Mouse (Mus musculus) natural killer cell, adult 2 months (primary cell): Measurements from ENCODE around the gene Dlgap5.

Experiments used
- DNase-seq, 2 experiments: peaks; one replicate each; pipeline ENCODE4 v3.0.0; 2022; ENCODE audit warnings: low spot score in 2 of 2

The Dlgap5 gene

DNA sequence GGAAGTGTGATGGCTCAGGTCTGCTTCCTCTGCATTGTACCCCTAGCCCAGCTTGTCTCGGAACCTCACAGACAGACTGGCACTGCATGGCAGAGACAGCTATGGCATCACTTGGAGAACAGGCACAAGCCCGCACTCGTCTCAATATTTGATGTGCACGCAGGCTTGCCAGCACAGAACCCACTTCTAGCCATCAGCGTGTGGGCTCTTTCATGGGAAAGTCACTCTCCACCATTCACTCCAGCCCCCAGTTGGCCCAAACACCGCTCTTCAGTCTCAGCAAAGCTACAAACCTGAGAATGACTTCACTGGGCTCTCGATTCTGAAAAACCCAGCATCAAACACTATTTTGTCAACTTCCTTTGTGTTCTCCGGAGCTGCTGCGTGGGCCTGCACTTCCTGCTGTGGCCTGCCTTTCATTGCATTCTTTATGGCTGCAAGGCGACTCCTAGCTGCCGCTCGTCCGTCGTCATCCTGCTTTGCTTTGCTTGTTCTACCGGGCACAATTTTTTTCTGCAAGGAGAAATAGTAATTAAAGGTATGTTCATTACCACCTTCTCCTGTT, 22.7 kb downstream of the Dlgap5 start:
- peak; percentile 64 for DNase-seq

DNA sequence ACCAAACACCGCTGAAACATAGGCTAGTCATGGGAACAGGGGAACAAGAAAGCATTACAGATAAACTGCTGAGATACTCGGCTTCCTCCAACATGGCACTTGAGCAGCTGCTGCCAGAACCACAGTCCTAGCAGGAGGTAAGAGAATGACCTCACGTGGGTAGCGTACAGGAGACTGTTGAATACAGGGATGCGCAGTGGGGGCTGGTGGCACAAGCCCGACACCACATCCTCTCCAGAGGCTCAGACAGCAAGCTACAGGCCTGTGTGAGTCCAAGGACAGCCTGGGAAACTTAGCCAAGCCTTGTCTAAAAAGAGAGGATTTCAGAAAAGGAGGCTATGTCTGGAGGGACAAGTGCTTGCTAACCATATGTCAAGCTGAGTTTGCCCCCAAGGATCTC, 23.2 kb downstream of the Dlgap5 start:
- DNase-seq = peak; percentile 18 to 20

DNA sequence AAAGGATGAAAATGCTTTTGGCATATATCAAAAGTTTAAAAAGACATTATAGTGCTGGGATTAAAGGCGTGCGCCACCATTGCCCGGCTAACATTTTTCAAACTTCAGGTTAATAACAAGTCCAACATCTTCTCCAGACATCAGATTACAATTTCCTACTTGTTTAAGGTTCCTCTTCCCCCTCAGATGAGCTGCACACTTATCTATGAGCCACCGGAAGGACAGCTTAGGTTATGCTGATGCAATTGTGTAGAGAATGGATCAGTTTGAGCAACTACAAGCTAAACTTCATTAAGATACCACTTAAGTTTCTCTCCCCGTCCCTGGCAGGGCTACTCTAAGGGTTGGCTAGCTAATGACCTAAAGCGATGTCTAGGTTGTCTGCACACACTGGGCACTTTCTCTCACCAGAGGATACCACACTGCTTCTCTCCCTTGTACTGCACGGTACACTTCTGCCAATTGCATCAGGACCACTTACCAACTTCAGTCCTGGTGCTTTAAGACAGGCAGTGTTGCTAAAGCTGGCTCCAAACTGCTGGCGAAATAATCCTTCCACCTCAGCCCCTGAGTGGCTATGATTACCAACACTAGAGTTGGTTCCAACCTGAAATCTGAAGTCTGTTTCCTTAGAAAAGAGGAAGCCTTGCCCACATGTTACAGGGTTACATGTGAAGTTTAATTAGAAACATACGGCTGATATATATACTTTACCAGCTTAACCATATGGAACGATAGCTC, 24.7 kb downstream of the Dlgap5 start:
- DNase-seq = no peak

DNA sequence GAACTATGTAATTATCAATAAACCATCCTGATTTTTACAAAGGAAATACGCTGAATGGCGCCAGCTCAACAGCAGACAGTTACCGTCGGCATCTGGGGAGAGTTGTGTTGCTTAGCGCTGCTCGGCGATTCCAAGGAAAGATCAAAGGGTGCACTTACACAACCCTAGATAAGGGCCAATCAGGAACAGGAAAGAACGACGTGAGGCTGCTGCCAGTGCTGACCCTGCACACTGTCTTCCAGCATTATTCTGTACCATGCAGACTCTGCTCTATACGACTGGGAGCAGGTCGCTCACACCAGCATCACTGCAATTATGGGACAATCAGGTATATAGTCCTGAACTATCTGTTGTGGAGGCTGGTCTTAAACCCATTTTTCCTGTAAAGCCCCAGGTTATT, 32.1 kb downstream of the Dlgap5 start:
- DNase-seq = no peak

DNA sequence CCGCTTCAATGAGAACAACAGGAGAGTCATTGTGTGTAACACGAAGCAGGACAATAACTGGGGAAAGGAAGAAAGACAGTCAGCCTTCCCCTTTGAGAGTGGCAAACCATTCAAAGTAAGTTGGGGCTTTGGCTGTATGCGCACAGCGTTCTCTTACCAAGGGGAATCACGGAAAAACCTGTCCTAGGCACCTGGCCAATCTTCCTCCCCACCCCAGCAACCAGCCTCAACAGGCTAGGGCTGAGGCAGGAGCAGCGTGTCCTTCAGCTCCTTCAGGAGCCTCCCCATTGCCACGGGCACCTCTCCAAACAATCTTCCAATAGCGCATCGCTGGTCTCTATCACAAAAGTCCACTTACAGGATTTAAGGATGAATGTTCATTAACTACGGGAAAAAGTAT, 33.6 kb downstream of the Dlgap5 start:
- no peak for DNase-seq

DNA sequence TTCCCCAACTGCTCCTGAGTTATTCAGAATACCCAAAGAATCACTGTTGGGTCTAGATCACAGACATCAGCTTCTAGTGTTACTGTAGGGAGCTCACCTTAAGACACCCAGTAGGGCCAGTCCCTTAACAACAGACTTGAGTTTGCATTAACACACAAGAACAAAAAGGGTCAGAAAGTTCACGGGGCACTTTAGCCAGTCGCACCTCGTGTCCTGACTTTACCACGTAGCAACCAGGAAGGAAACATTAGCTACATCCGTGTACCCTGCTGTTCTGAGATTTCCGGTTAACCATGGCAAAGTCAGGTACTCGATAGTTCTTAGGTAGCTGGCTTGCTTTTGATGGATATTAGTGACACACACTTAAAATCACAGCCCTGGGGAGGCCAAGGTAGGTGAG, 34.3 kb downstream of the Dlgap5 start:
- no peak for DNase-seq

- DNase-seq = no peak
Observed at GRCm38 (mm10) chr14:47378336-47378735, 39.9 kb downstream of the Dlgap5 start.

DNA sequence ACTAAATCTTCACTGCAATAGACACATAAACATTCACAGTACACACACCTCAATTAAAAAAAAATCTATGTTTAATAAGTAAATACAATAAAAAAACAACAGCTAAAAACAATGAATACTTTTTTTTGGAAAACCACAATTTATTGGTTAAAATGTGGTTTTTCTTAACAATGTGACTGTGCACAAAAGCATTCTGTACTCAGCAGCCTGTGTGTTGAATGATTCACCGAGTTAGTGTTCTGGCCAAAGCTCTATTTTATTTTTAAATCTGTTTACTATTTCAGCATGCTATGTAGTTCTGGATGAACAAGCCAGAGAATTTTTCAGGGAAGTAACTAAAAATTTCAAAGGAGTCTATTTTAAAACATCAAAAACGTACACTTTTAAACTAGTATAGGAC, 41.7 kb downstream of the Dlgap5 start:
- no peak for DNase-seq

GRCm38 (mm10) chr14:47373728-47374678, 44.2 kb downstream of the Dlgap5 start:
- peak; percentile 63 to 76 for DNase-seq

DNA sequence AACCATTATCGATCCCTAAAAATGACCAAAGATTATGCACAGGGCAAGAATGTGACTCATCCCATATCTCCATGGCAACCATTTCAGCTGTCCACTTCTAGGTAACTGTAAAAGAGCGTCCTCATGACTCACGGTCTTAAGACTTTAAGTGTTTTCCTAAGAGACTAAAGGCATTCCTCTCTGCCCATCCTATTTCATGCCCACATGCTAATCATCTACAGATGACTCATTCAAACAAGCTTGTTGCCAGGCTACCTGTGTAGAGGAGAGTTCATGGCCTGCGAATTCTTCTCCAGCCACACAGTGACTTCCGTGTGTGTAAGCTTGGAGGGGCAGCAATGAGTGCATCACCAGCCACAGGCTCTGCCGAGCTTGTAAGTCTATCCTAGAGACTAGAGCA, 46.5 kb downstream of the Dlgap5 start:
- no peak for DNase-seq

DNA sequence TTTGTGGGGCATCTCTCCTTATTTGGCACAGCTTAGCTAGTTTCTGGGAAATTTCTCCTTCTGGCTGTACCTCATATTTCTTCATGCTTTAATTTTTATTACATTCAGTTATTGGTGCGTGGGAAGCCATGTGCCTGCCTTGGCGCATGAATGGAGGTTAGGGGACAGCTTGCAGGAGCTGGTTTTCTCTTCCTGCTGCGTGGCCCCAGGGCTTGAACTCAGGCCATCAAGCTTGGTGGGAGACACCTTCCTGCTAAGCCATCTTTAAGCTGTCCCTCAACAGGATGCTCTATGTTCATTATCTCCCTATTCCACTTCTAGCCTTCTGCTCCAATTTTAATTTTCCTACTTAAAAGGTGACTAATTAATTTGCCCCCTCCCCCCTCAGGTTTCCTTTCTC, 47.4 kb downstream of the Dlgap5 start:
- DNase-seq = no peak

GRCm38 (mm10) chr14:47369741-47370140, 48.5 kb downstream of the Dlgap5 start:
- no peak for DNase-seq

DNA sequence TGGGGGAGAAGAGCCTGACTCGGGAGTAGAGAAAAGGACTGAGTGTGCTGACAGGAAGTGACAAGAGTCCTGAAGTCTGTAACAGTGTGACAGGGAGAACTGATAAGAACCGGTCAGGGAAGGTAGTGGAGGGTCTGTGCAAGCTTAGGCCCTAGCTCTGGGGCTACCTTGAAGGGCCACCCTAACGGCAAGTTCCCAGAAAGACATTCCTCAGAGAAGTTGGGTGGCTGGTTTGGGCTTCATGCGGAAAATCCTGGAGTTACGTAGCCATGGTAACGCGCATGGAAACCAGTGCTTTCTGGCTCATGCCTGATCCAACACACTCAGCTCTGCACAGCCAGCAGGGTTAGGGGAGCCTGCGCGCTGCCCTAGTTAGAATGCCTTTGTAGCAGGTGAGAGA, 50.7 kb downstream of the Dlgap5 start, which contains the start of gene Lgals3:
Gene Lgals3 (plus strand): TSS at position 291 of the 400 bp plus-strand sequence.
- no peak for DNase-seq

DNA sequence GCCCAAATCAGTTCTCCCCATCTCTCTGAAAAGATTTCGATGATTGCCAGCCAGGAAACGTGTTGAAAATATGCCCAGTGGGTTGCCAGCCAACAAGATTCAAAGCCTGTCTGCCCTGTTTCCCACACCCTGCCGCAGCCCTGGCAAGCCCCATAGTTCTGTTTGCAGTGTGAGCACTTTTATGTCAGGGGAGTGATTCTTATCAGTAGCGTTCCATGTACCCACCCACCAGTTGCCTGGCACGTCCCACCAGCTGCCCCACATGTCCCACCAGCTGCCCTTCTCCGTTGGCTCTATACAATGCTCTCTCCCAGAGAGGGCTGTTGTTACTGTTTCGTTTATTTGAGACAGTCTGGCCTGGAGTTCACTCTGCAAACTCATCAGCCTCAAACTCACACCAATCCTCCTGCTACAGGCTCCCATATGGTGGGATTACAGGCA, 51.3 kb downstream of the Dlgap5 start:
- DNase-seq = no peak

DNA sequence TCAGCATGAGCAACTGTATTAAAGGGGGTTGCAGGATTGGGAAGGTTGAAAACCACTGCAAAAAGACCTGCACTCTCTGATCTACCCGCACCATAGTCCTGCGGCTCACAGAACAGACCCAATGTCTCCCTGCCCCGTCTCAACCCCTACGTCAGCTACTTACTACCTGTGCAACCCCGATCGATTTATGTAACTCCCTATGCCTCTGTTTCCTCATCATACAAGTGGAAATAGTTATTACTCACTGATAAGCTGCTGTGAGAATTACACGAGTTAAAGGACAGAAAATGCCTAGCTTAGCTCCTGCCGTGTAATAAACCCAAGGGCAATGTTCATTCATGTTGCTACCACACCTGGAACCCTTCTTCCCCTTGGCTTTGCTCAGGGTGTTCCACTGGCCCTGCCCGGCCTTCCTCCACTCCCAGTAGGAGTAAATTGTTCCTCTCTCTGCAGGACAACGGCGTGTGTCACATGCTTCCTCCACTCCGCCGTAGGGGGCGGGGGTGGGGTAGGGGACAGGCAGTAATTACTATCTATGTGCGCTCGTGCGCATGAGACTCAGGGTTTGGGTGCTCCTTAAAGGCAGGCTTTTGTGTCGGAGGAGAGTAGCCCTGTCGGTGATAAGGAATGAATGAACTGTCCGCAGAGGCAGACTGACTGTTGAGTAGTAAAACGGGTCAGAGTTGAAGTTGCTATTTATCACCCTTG, 53.3 kb downstream of the Dlgap5 start:
- no peak for DNase-seq

- peak; percentile 32 to 40 for DNase-seq
Observed at GRCm38 (mm10) chr14:47361899-47362298, 56.3 kb downstream of the Dlgap5 start.

DNA sequence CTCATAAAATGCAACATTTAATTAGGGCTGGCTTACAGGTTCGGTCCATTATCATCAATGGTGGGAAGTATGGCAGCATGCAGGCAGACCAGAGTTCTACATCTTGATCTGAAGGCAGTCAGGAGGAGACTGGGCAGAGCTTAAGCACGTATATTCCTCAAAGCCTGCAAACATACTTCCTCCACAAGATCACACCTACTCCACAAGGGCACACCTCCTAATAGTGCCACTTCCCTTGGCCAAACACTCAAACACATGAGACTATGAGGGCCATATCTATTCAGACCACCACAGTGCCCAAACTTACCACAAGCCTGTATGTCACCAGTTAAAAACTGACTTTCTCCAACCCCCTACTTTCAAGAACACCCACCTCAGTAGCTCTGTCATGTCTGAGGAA, 56.8 kb downstream of the Dlgap5 start:
- peak; percentile 48 to 65 for DNase-seq

- no peak for DNase-seq
Observed at GRCm38 (mm10) chr14:47359610-47360009, 58.6 kb downstream of the Dlgap5 start.

GRCm38 (mm10) chr14:47356622-47357021, 61.6 kb downstream of the Dlgap5 start:
- DNase-seq = no peak

GRCm38 (mm10) chr14:47354948-47355347, 63.3 kb downstream of the Dlgap5 start:
- DNase-seq = no peak

DNA sequence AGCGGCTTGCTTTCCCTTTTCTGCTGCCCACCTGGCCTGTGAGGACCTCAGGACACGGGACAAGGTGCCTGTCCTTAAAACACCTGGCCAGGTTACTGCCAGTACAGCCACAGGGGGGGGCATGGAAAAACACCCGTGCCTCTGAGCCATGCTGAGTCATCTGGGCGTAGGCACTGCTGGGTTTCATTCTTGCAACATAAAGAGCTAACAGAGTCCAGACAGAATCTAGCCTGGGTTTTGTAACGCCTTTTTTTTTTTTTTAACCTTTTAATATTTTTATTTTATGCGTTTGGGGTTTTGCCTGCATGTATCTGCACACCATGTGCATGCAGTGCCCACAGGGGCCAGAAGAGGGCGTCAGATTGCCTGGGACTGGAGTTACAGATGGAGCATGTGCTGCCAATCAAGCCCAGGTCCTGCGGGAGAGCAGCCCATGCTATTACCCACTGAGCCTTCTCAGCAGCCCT, 64.1 kb downstream of the Dlgap5 start:
- DNase-seq = peak in 1 of 2 experiments; percentile 20

GRCm38 (mm10) chr14:47353240-47353639, 65.0 kb downstream of the Dlgap5 start:
- no peak for DNase-seq
